Mouse (Mus musculus) embryonic facial prominence, embryonic 15.5 days (tissue): ENCODE data around the gene Rpl39. TPM values are rescaled to one million over a fixed set of nuclear protein-coding genes. Genes with fewer than 3 reads are reported as not detected.

Experiments used
- ATAC-seq: fragments of 200-750 bp; cut with Nextera tagmentation; 2 replicates; pipeline ENCODE4 v1.8.0; 2017; ENCODE audit warnings: low read depth, moderate TSS enrichment; ENCODE audit not compliant: insufficient number of reproducible peaks, low FRiP score, low TSS enrichment
- H3K27ac ChIP-seq: fragments of 300-500 bp; sonication (generic); replicated peaks from 2 replicates; pipeline ENCODE4 v1.5.1; 2015; ENCODE audit warnings: mild to moderate bottlenecking, inconsistent platforms
- H3K27me3 ChIP-seq: fragments of 300-500 bp; sonication (generic); 2 replicates; pipeline ENCODE4 v1.6.1; 2015; ENCODE audit warnings: inconsistent platforms
- H3K36me3 ChIP-seq: fragments of 300-500 bp; sonication (generic); 2 replicates; pipeline ENCODE4 v1.6.1; 2015; ENCODE audit warnings: mild to moderate bottlenecking, inconsistent platforms
- H3K4me1 ChIP-seq: fragments of 300-500 bp; sonication (generic); 2 replicates; pipeline ENCODE4 v1.6.1; 2015; ENCODE audit warnings: inconsistent platforms
- H3K4me2 ChIP-seq: fragments of 300-500 bp; sonication (generic); replicated peaks from 2 replicates; pipeline ENCODE4 v1.6.1; 2015; ENCODE audit warnings: mild to moderate bottlenecking, inconsistent platforms
- H3K4me3 ChIP-seq: fragments of 300-500 bp; sonication (generic); replicated peaks from 2 replicates; pipeline ENCODE4 v1.5.1; 2015; ENCODE audit warnings: mild to moderate bottlenecking, inconsistent platforms
- H3K9ac ChIP-seq: fragments of 300-500 bp; sonication (generic); 2 replicates; pipeline ENCODE4 v1.6.1; 2015; ENCODE audit warnings: inconsistent platforms
- H3K9me3 ChIP-seq: fragments of 300-500 bp; sonication (generic); replicated peaks from 2 replicates; pipeline ENCODE4 v1.6.1; 2016; ENCODE audit warnings: inconsistent platforms
- WGBS: fragments of 180-500 bp; shearing (Covaris S2); methylation state at CpG from one replicate; pipeline ENCODE4 v1.1.7; 2015; 5-methylcytosine and 5-hydroxymethylcytosine counted together
- polyA plus RNA-seq: library from polyadenylated mRNA; unstranded; fragments of >200 nt; fragmentation: Nextera tagmentation; extraction: Ambion mirVana; gene quantifications from 2 replicates; pipeline ENCODE4 v1.2.1, GENCODE M21; 2015

The Rpl39 gene
- 534 and 566 TPM in 2 replicates for polyA plus RNA-seq

- Histone ChIP-seq H3K4me3 (peak within 1 kb of the TSS; percentile 50), H3K36me3 (0 out of 2 replicates have a peak, but pooled peaks cover 4% of the 10 kb centered on the region), H3K9ac (peak within 1 kb of the TSS; percentile 51), H3K27me3 (no peaks in the 10 kb centered on the region), H3K4me2 (peak within 1 kb of the TSS; percentile 52), H3K4me1 (no peaks in the 10 kb centered on the region), H3K27ac (peak within 1 kb of the TSS; percentile 91), H3K9me3 (no peaks in the 10 kb centered on the region)
- WGBS = 21% methylated on average over 38 of the region's 38 CpGs
- ATAC-seq = peak; percentile 94
Observed at GRCm38 (mm10) chrX:37084927-37085660, at the start of gene Rpl39. Rpl39 (minus strand) TSS chrX:37085402.

- peak within 1 kb of the TSS; percentile 53 for H3K9ac ChIP-seq
- H3K4me2 ChIP-seq = peak within 1 kb of the TSS; percentile 50
- 0 out of 2 replicates have a peak, but pooled peaks cover 10% of the 10 kb centered on the region for H3K4me1 ChIP-seq
- peak within 1 kb of the TSS; percentile 58 for H3K4me3 ChIP-seq
- WGBS = 12% methylated on average over 58 of the region's 58 CpGs
- no peaks in the 10 kb centered on the region for H3K36me3 ChIP-seq
- no peaks in the 10 kb centered on the region for H3K27me3 ChIP-seq
- no peaks in the 10 kb centered on the region for H3K9me3 ChIP-seq
- ATAC-seq = peak; percentile 84; the same call in 1 of the 2 replicates
- H3K27ac ChIP-seq = peak within 1 kb of the TSS; percentile 71
Observed at GRCm38 (mm10) chrX:37126671-37127358, 41.6 kb upstream of the Rpl39 start, which contains the start of gene Nkap. Nkap (plus strand) TSS chrX:37126795.

GRCm38 (mm10) chrX:37125511-37125910, 40.3 kb upstream of the Rpl39 start:
- Histone ChIP-seq H3K9me3 (no peaks in the 10 kb centered on the region), H3K4me3 (no peak overlapping the region), H3K27me3 (no peaks in the 10 kb centered on the region), H3K27ac (no peak overlapping the region), H3K36me3 (no peaks in the 10 kb centered on the region), H3K4me1 (0 out of 2 replicates have a peak, but pooled peaks cover 10% of the 10 kb centered on the region), H3K4me2 (no peak overlapping the region), H3K9ac (no peak overlapping the region)
- WGBS = 91% methylated on average over 7 of the region's 7 CpGs
- ATAC-seq = no peak

GRCm38 (mm10) chrX:37120212-37120611, 35.0 kb upstream of the Rpl39 start:
- Histone ChIP-seq H3K4me3 (no peak overlapping the region), H3K27me3 (no peaks in the 10 kb centered on the region), H3K9me3 (no peaks in the 10 kb centered on the region), H3K27ac (no peak overlapping the region), H3K4me2 (no peak overlapping the region), H3K9ac (no peak overlapping the region), H3K36me3 (no peaks in the 10 kb centered on the region), H3K4me1 (no peaks in the 10 kb centered on the region)
- WGBS = 70% methylated on average over 5 of the region's 5 CpGs
- no peak for ATAC-seq

- Histone ChIP-seq H3K4me1 (no peaks in the 10 kb centered on the region), H3K27ac (no peak overlapping the region), H3K4me3 (no peak overlapping the region), H3K4me2 (no peak overlapping the region), H3K9me3 (no peaks in the 10 kb centered on the region), H3K27me3 (no peaks in the 10 kb centered on the region), H3K36me3 (no peaks in the 10 kb centered on the region), H3K9ac (no peak overlapping the region)
- WGBS = 42% methylated on average over 3 of the region's 3 CpGs
- no peak for ATAC-seq
Observed at GRCm38 (mm10) chrX:37119585-37119984, 34.4 kb upstream of the Rpl39 start.

GRCm38 (mm10) chrX:37117085-37117484, 31.9 kb upstream of the Rpl39 start:
- Histone ChIP-seq H3K9ac (no peak overlapping the region), H3K27me3 (no peaks in the 10 kb centered on the region), H3K27ac (no peak overlapping the region), H3K4me3 (no peak overlapping the region), H3K9me3 (no peaks in the 10 kb centered on the region), H3K4me2 (no peak overlapping the region), H3K36me3 (no peaks in the 10 kb centered on the region), H3K4me1 (no peaks in the 10 kb centered on the region)
- no peak for ATAC-seq
- 40% methylated on average over 1 of the region's 5 CpGs for WGBS

GRCm38 (mm10) chrX:37110881-37111193, 25.6 kb upstream of the Rpl39 start:
- 71% methylated on average over 4 of the region's 4 CpGs for WGBS
- Histone ChIP-seq H3K27ac (no peak overlapping the region), H3K9me3 (no peaks in the 10 kb centered on the region), H3K9ac (no peak overlapping the region), H3K36me3 (no peaks in the 10 kb centered on the region), H3K4me1 (no peaks in the 10 kb centered on the region), H3K4me2 (no peak overlapping the region), H3K4me3 (no peak overlapping the region), H3K27me3 (no peaks in the 10 kb centered on the region)
- ATAC-seq = no peak

GRCm38 (mm10) chrX:37110193-37110880, 25.1 kb upstream of the Rpl39 start, which contains the start of gene Upf3b:
Upf3b (minus strand) TSS chrX:37110322.
- 17% methylated on average over 30 of the region's 30 CpGs for WGBS
- H3K9ac ChIP-seq = peak within 1 kb of the TSS; percentile 33
- peak within 1 kb of the TSS; percentile 77 for H3K27ac ChIP-seq
- H3K4me1 ChIP-seq = no peaks in the 10 kb centered on the region
- H3K9me3 ChIP-seq = no peaks in the 10 kb centered on the region
- H3K4me2 ChIP-seq = peak within 1 kb of the TSS; percentile 59
- H3K27me3 ChIP-seq = no peaks in the 10 kb centered on the region
- peak within 1 kb of the TSS; percentile 61 for H3K4me3 ChIP-seq
- ATAC-seq = peak; percentile 97
- no peaks in the 10 kb centered on the region for H3K36me3 ChIP-seq

- Histone ChIP-seq H3K27me3 (no peaks in the 10 kb centered on the region), H3K4me2 (peak overlapping the region; percentile 59), H3K9me3 (no peaks in the 10 kb centered on the region), H3K4me3 (peak overlapping the region; percentile 61), H3K36me3 (no peaks in the 10 kb centered on the region), H3K9ac (peak overlapping the region; percentile 33), H3K4me1 (no peaks in the 10 kb centered on the region), H3K27ac (peak overlapping the region; percentile 77)
- ATAC-seq = peak; percentile 74
- 13% methylated on average over 27 of the region's 27 CpGs for WGBS
Observed at GRCm38 (mm10) chrX:37109526-37110192, 24.5 kb upstream of the Rpl39 start.

- H3K9me3 ChIP-seq = no peaks in the 10 kb centered on the region
- no peaks in the 10 kb centered on the region for H3K27me3 ChIP-seq
- no peaks in the 10 kb centered on the region for H3K36me3 ChIP-seq
- H3K4me2 ChIP-seq = no peak overlapping the region
- WGBS = 83% methylated on average over 2 of the region's 2 CpGs
- no peak overlapping the region for H3K9ac ChIP-seq
- ATAC-seq = no peak
- H3K4me1 ChIP-seq = no peaks in the 10 kb centered on the region
- H3K4me3 ChIP-seq = no peak overlapping the region
- H3K27ac ChIP-seq = no peak overlapping the region
Observed at GRCm38 (mm10) chrX:37103826-37104225, 18.6 kb upstream of the Rpl39 start.

- 87% methylated on average over 3 of the region's 3 CpGs for WGBS
- Histone ChIP-seq H3K27ac (no peak overlapping the region), H3K4me3 (no peak overlapping the region), H3K27me3 (no peaks in the 10 kb centered on the region), H3K36me3 (no peaks in the 10 kb centered on the region), H3K9me3 (no peaks in the 10 kb centered on the region), H3K4me2 (no peak overlapping the region), H3K9ac (no peak overlapping the region), H3K4me1 (no peaks in the 10 kb centered on the region)
- no peak for ATAC-seq
Observed at GRCm38 (mm10) chrX:37098681-37099080, 13.5 kb upstream of the Rpl39 start.
